Mouse (Mus musculus) CH12.LX (cell line): ENCODE results near the gene Nfe2l1. TPM values are rescaled to one million over a fixed set of nuclear protein-coding genes. Genes with fewer than 3 reads are reported as not detected.

Experiments used
- DNase-seq: peaks from one replicate; pipeline ENCODE4 v3.0.0-alpha.2; 2013; ENCODE audit errors: extremely low read depth
- H3K27ac ChIP-seq: 2 replicates; pipeline ENCODE4 v1.5.1; 2012; ENCODE audit warnings: low read depth, mild to moderate bottlenecking, control low read depth, moderate library complexity; ENCODE audit not compliant: insufficient read depth
- H3K27me3 ChIP-seq: replicated peaks from 2 replicates; pipeline ENCODE3; 2012; ENCODE audit warnings: inconsistent platforms
- H3K36me3 ChIP-seq, 2 experiments: replicated peaks in 1 of 2; 2 replicates each; pipeline versions ENCODE3 to v1.6.1; 2012; ENCODE audit warnings: inconsistent platforms in 1 of 2, low read length in 1 of 2, mild to moderate bottlenecking in 1 of 2, mixed read lengths in 1 of 2, moderate library complexity in 1 of 2; ENCODE audit not compliant: control insufficient read depth in 1 of 2, insufficient read depth in 1 of 2
- H3K4me1 ChIP-seq, 2 experiments: 2 replicates each; pipeline ENCODE4 v1.6.1; 2012; ENCODE audit warnings: inconsistent platforms in 1 of 2, moderate library complexity in 1 of 2; ENCODE audit not compliant: insufficient read depth in 2 of 2, control insufficient read depth in 1 of 2
- H3K4me2 ChIP-seq: 2 replicates; pipeline ENCODE4 v1.6.1; 2012; ENCODE audit warnings: low read depth, mild to moderate bottlenecking, control low read depth; ENCODE audit not compliant: poor library complexity, insufficient read depth, severe bottlenecking
- H3K4me3 ChIP-seq, 3 experiments: fragments of 150-350 bp in 1 of 3; sonication (generic) in 1 of 3; replicated peaks in 1 of 3; 2 replicates each; pipeline versions ENCODE3 to v1.5.1; 2011 to 2012; ENCODE audit warnings: low read depth in 2 of 3, low read length in 2 of 3, mild to moderate bottlenecking in 2 of 3, moderate library complexity in 2 of 3, control low read depth in 1 of 3, improper control_type of control experiment in 1 of 3, inconsistent platforms in 1 of 3, mixed read lengths in 1 of 3; ENCODE audit not compliant: poor library complexity in 1 of 3
- H3K79me2 ChIP-seq: replicated peaks from 2 replicates; pipeline ENCODE4 v1.6.1; 2012; ENCODE audit warnings: mild to moderate bottlenecking, moderate library complexity; ENCODE audit not compliant: control insufficient read depth, poor library complexity, insufficient read depth, severe bottlenecking; ENCODE audit errors: extremely low read depth
- H3K9ac ChIP-seq: 2 replicates; pipeline ENCODE4 v1.6.1; 2012; ENCODE audit warnings: low read depth, mild to moderate bottlenecking, control low read depth, moderate library complexity; ENCODE audit not compliant: insufficient read depth
- H3K9me3 ChIP-seq: replicated peaks from 2 replicates; pipeline ENCODE3; 2012; ENCODE audit warnings: low read length, inconsistent platforms, mixed read lengths
- CTCF ChIP-seq, 2 experiments: IDR thresholded peaks in 1 of 2; conservative IDR thresholded peaks in 1 of 2; 2 replicates each; pipeline ENCODE4 v1.5.1; 2011 to 2012; ENCODE audit warnings: low read depth in 2 of 2, low read length in 2 of 2, improper control_type of control experiment in 1 of 2, inconsistent platforms in 1 of 2, mild to moderate bottlenecking in 1 of 2, moderate library complexity in 1 of 2
- E2F4 ChIP-seq: IDR thresholded peaks from 2 replicates; pipeline ENCODE4 v1.6.1; 2011; ENCODE audit warnings: low read depth, low read length, improper control_type of control experiment; ENCODE audit not compliant: insufficient replicate concordance
- EP300 ChIP-seq: IDR thresholded peaks from 2 replicates; pipeline ENCODE4 v1.6.1; 2011; ENCODE audit warnings: low read length, improper control_type of control experiment
- HCFC1 ChIP-seq: IDR thresholded peaks from 2 replicates; pipeline ENCODE4 v1.6.1; 2012; ENCODE audit warnings: low read depth, mild to moderate bottlenecking, inconsistent platforms, low read length, improper control_type of control experiment
- IRF4 ChIP-seq: IDR thresholded peaks from 2 replicates; pipeline ENCODE4 v1.6.1; 2014; ENCODE audit warnings: low read depth, mild to moderate bottlenecking, inconsistent platforms, low read length, improper control_type of control experiment
- JUN ChIP-seq: IDR thresholded peaks from 2 replicates; pipeline ENCODE4 v1.6.1; 2011; ENCODE audit warnings: low read depth, mild to moderate bottlenecking, low read length, improper control_type of control experiment, moderate library complexity; ENCODE audit not compliant: insufficient read depth
- KAT2A ChIP-seq: IDR thresholded peaks from 2 replicates; pipeline ENCODE4 v1.6.1; 2012; ENCODE audit warnings: low read length, improper control_type of control experiment, inconsistent platforms; ENCODE audit not compliant: insufficient replicate concordance
- MAFK ChIP-seq: IDR thresholded peaks from 2 replicates; pipeline ENCODE4 v1.6.1; 2011; ENCODE audit warnings: low read length, improper control_type of control experiment; ENCODE audit not compliant: insufficient replicate concordance
- MXI1 ChIP-seq: IDR thresholded peaks from 2 replicates; pipeline ENCODE4 v1.6.1; 2011; ENCODE audit warnings: mild to moderate bottlenecking, low read depth, low read length, improper control_type of control experiment
- MYC ChIP-seq: IDR thresholded peaks from 2 replicates; pipeline ENCODE4 v1.6.1; 2011; ENCODE audit warnings: low read depth, mild to moderate bottlenecking, improper control_type of control experiment, low read length
- PAX5 ChIP-seq: IDR thresholded peaks from 2 replicates; pipeline ENCODE4 v1.6.1; 2012; ENCODE audit warnings: low read length, inconsistent platforms, mixed read lengths
- POLR2A ChIP-seq: IDR thresholded peaks from 2 replicates; pipeline ENCODE4 v1.6.1; 2011; ENCODE audit warnings: low read depth, mild to moderate bottlenecking, improper control_type of control experiment, low read length
- RAD21 ChIP-seq: IDR thresholded peaks from 2 replicates; pipeline ENCODE4 v1.6.1; 2011; ENCODE audit warnings: low read depth, mild to moderate bottlenecking, low read length, improper control_type of control experiment, moderate library complexity
- TCF12 ChIP-seq: IDR thresholded peaks from 2 replicates; pipeline ENCODE4 v1.6.1; 2014; ENCODE audit warnings: low read depth, mild to moderate bottlenecking, inconsistent platforms, low read length, improper control_type of control experiment
- USF1 ChIP-seq: IDR thresholded peaks from 2 replicates; pipeline ENCODE4 v1.6.1; 2014; ENCODE audit warnings: low read depth, mild to moderate bottlenecking, inconsistent platforms, low read length, improper control_type of control experiment
- ZKSCAN1 ChIP-seq: IDR thresholded peaks from 2 replicates; pipeline ENCODE4 v1.6.1; 2012; ENCODE audit warnings: low read depth, inconsistent platforms, low read length, improper control_type of control experiment, borderline replicate concordance
- ZMIZ1 ChIP-seq: IDR thresholded peaks from 2 replicates; pipeline ENCODE4 v1.6.1; 2012; ENCODE audit warnings: low read depth, mild to moderate bottlenecking, inconsistent platforms, low read length, improper control_type of control experiment
- ZNF384 ChIP-seq: IDR thresholded peaks from 2 replicates; pipeline ENCODE4 v1.6.1; 2012; ENCODE audit warnings: low read depth, low read length, improper control_type of control experiment, inconsistent platforms
- dilution Hi-C: fragments of 300-500 bp; cut with MboI; formaldehyde crosslinking; loops from 2 replicates; pipeline ENCODE4 v1.14.3; 2020; ENCODE audit warnings: low sequenced_read_pairs; ENCODE audit not compliant: extremely low pct_unique_long_range_greater_than_20kb, extremely low pct_ligation_motif_present
- in situ Hi-C: fragments of 300-500 bp; cut with MboI; formaldehyde crosslinking; loops from 3 replicates; pipeline ENCODE4 v1.14.3; 2019; ENCODE audit warnings: low sequenced_read_pairs, low pct_ligation_motif_present, low pct_unique_long_range_greater_than_20kb, mixed read lengths
- polyA plus RNA-seq: library from polyadenylated mRNA; unstranded; fragments of >175 nt; gene quantifications from 2 replicates; pipeline ENCODE4 v1.2.1, GENCODE M21; 2012; ENCODE audit warnings: low read depth; ENCODE audit not compliant: insufficient read length
- total RNA-seq, 2 experiments: library from RNA; depleted of rRNA; stranded (reverse); fragments of 300-350 nt in 1 of 2; fragments of >200 nt in 1 of 2; gene quantifications; 2 replicates each; pipeline ENCODE4 v1.2.3; 2012 to 2014

Nfe2l1 gene
- total and polyA plus RNA-seq, 3 experiments, result 77.7 to 169 (median 145) TPM

- DNase-seq, result no peak
- no peak overlapping the region for H3K9ac ChIP-seq
- H3K27me3 ChIP-seq, result peaks cover 9% of the 10 kb centered on the region
- peak; percentile 59; the same call in 1 of the 2 replicates for TF ChIP-seq ZNF384
- TF ChIP-seq CTCF (conservative IDR thresholded peaks at IDR 0.05 in 1 of 2, IDR thresholded peaks at IDR 0.05 in 1 of 2; ENCODE audit: low read depth in 2 of 2, low read length in 2 of 2), result no peak
- H3K36me3 ChIP-seq, result no peaks in the 10 kb centered on the region
- peaks cover under 1 to 5% of the 10 kb centered on the region in 2 experiments for H3K4me1 ChIP-seq
- dilution Hi-C loops, result no loop called here
- no peak overlapping the region for H3K27ac ChIP-seq
- H3K79me2 ChIP-seq, result no peaks in the 10 kb centered on the region
- H3K4me2 ChIP-seq, result no peak overlapping the region
- H3K9me3 ChIP-seq, result peaks cover 6% of the 10 kb centered on the region
- in situ Hi-C loops, result no loop called here
- no peak overlapping the region for H3K4me3 ChIP-seq
Observed at GRCm38 (mm10) chr11:96843627-96844026, 13.9 kb upstream of the Nfe2l1 start.

GRCm38 (mm10) chr11:96840290-96840689 is 10.5 kb upstream of the Nfe2l1 start:
- no peak for DNase-seq
- dilution Hi-C loops (no loop called here), in situ Hi-C loops (no loop called here)
- TF ChIP-seq EP300 (no peak), ZKSCAN1 (no peak), ZMIZ1 (no peak), TCF12 (no peak), POLR2A (no peak), MAFK (no peak), HCFC1 (no peak), MXI1 (no peak), KAT2A (no peak), RAD21 (no peak), E2F4 (no peak), IRF4 (no peak), JUN (no peak), USF1 (no peak), PAX5 (no peak), MYC (no peak), CTCF (conservative IDR thresholded peaks at IDR 0.05 in 1 of 2, IDR thresholded peaks at IDR 0.05 in 1 of 2; ENCODE audit: low read depth in 2 of 2, low read length in 2 of 2) (no peak)
- no peak overlapping the region for H3K27ac ChIP-seq
- H3K9ac ChIP-seq, result no peak overlapping the region
- peaks cover 0 to 13% of the 10 kb centered on the region in 2 experiments; a peak in 3 of 4 replicates for H3K4me1 ChIP-seq
- no peak overlapping the region for H3K4me3 ChIP-seq
- H3K4me2 ChIP-seq, result no peak overlapping the region
- no peaks in the 10 kb centered on the region for H3K36me3 ChIP-seq
- H3K27me3 ChIP-seq, result peaks cover 13% of the 10 kb centered on the region
- H3K9me3 ChIP-seq, result peaks cover 2% of the 10 kb centered on the region
- no peaks in the 10 kb centered on the region for H3K79me2 ChIP-seq
